Mouse (Mus musculus) embryonic fibroblast, embryonic 13.5 days (primary cell): Measurements from ENCODE around the gene Srl. TPM values are rescaled to one million over a fixed set of nuclear protein-coding genes. Genes with fewer than 3 reads are reported as not detected.

ENCODE experiments used
- H3K27ac ChIP-seq: 2 replicates; pipeline ENCODE4 v1.5.1; 2012; ENCODE audit warnings: low read length, control low read depth, inconsistent platforms; ENCODE audit not compliant: insufficient read depth
- H3K4me1 ChIP-seq: 2 replicates; pipeline ENCODE4 v1.6.1; 2011; ENCODE audit warnings: low read length; ENCODE audit not compliant: control insufficient read depth, insufficient read depth
- H3K4me3 ChIP-seq: 2 replicates; pipeline ENCODE4 v1.5.1; 2011; ENCODE audit warnings: mild to moderate bottlenecking, control low read depth, low read length; ENCODE audit not compliant: insufficient read depth
- CTCF ChIP-seq: IDR thresholded peaks from 2 replicates; pipeline ENCODE4 v1.5.1; 2011; ENCODE audit warnings: mild to moderate bottlenecking, control low read depth, low read length, moderate library complexity, borderline replicate concordance; ENCODE audit not compliant: insufficient read depth
- POLR2A ChIP-seq: IDR thresholded peaks from 2 replicates; pipeline ENCODE4 v1.6.1; 2011; ENCODE audit warnings: low read depth, mild to moderate bottlenecking, control low read depth, low read length, moderate library complexity
- polyA plus RNA-seq: library from polyadenylated mRNA; stranded (reverse); fragments of >200 nt; gene quantifications from 2 replicates; pipeline ENCODE4 v1.2.4, GENCODE M21; 2011; ENCODE audit warnings: low read depth; ENCODE audit not compliant: missing spikeins, insufficient read length

The Srl gene
- polyA plus RNA-seq, 1 experiment, result 3.9 TPM

DNA sequence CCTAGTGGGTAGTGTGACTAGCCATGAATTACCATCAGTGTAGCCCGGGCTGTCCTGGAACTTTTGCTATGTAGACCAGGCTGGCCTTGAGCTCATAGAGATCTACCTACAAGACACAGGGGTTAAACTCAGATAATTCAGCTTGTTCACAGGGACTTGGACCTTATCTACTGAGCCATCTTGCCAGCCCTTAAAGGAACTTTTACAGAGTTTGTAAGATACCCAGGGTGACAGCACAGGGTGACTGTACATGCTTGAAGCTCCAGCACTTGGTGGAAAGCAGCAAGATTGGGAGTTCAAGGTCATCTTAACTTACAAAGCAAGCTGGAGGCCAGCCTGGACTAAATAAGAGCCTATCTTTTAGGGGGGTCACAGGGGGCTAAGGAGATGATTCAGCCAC, 13.9 kb upstream of the Srl start:
- TF ChIP-seq POLR2A (no peak), CTCF (no peak)
- Histone ChIP-seq H3K4me1 (peaks cover 11% of the 10 kb centered on the region), H3K4me3 (no peak overlapping the region), H3K27ac (no peak overlapping the region)

GRCm38 (mm10) chr16:4552829-4553550, 11.4 kb upstream of the Srl start:
- no peak overlapping the region for H3K4me3 ChIP-seq
- peaks cover 11% of the 10 kb centered on the region for H3K4me1 ChIP-seq
- TF ChIP-seq CTCF (no peak), POLR2A (no peak)
- peak overlapping the region; percentile 38 for H3K27ac ChIP-seq

GRCm38 (mm10) chr16:4551885-4552284, 10.3 kb upstream of the Srl start:
- no peak overlapping the region for H3K27ac ChIP-seq
- H3K4me3 ChIP-seq, result no peak overlapping the region
- H3K4me1 ChIP-seq, result peaks cover 11% of the 10 kb centered on the region
- TF ChIP-seq POLR2A, result no peak
- TF ChIP-seq CTCF, result no peak

GRCm38 (mm10) chr16:4551056-4551455, 9.4 kb upstream of the Srl start:
- Histone ChIP-seq H3K27ac (no peak overlapping the region), H3K4me1 (peaks cover 11% of the 10 kb centered on the region), H3K4me3 (no peak overlapping the region)
- peak; percentile 100 for TF ChIP-seq CTCF
- no peak for TF ChIP-seq POLR2A

DNA sequence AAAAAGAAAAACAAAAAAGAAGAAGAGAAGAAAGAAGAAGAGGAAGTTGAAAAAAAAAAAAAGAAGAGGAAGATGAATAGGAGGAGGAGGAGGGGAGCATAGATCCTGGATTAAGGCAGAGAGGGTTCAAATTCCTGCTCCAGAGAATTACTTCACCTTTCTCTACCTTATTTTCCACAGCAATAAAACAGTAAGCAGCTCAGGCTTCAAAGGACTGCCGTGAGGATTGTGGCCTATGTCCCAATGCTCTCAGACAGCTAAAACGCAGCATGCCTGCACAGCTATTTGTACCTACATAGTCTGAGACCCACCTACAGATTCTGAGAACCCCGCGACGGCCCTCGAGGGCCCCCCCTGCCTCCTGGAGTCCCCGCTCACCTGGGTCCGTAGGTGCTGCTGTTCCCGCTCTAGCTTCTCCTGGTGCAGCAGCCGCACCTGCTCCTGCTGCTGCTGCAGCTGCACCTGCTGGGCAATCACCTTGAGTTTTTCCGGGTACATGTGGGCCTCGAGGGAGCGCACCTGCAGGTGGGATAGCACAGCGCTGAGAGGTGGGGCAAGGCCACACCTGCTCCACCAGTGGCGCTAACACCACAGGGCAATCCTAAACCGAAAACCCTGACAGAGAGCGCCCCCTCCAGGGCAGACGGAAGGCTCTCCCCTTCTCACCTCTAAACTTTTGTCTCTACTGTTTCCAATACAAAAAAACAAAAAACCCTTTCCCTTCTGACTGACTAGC, 7.5 kb upstream of the Srl start:
- H3K4me1 ChIP-seq, result peaks cover 11% of the 10 kb centered on the region
- no peak for TF ChIP-seq POLR2A
- TF ChIP-seq CTCF, result no peak

GRCm38 (mm10) chr16:4547611-4548010, 6.0 kb upstream of the Srl start:
- TF ChIP-seq POLR2A (no peak), CTCF (no peak)

More for the DNA sequence above, 7.5 kb upstream of the Srl start:
- H3K4me3 ChIP-seq, result no peak overlapping the region
- H3K27ac ChIP-seq, result no peak overlapping the region

DNA sequence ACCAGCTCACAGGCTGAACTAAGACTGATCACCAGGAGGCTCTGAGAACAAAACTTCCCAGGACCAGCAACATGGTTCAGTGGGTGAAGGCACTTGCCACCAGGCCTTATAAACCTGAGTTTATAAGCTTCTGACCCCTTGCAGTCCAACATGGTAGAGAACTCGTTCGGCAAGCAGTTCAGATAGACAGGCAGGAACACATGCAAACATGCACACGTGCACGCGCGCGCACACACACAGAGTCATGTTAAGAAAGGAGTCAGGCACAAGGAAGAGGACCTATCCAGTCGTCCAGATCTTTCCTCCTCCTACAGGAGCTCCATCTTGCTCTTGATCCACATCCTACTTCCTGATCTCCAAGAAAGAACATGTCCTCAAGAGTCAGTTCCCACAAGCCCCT, 5.2 kb upstream of the Srl start:
- Histone ChIP-seq H3K4me3 (no peak overlapping the region), H3K4me1 (peaks cover 4% of the 10 kb centered on the region; the same call in 1 of the 2 replicates), H3K27ac (no peak overlapping the region)
- no peak for TF ChIP-seq CTCF
- TF ChIP-seq POLR2A, result no peak

More at GRCm38 (mm10) chr16:4547611-4548010, 6.0 kb upstream of the Srl start:
- Histone ChIP-seq H3K4me3 (no peak overlapping the region), H3K27ac (no peak overlapping the region), H3K4me1 (peaks cover 6% of the 10 kb centered on the region)

- TF ChIP-seq CTCF (no peak), POLR2A (no peak)
These were observed 3.2 kb upstream of the Srl start for GRCm38 (mm10) chr16:4544845-4545244.

DNA sequence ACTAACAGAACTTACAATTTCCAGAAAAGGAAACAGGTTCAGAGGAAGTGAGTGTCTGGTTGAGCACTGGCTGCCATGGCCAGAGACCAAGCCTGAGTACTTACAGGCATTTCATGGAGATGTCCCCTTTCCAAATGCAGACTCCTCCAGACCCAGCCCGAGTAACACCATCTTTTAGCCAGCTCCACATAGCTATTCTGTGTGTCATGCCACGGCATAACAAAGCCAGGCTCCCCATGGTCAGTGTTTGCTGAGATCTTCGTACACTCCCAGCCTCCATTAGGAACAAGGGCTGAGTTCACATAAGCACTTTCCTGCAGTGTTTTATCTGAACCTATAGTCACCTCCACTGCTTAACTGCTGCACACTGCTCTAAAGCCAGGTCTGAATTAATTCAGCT, 1.6 kb upstream of the Srl start:
- H3K4me1 ChIP-seq, result peaks cover 4% of the 10 kb centered on the region; the same call in 1 of the 2 replicates
- peak overlapping the region; percentile 38 for H3K27ac ChIP-seq
- TF ChIP-seq CTCF, result no peak
- TF ChIP-seq POLR2A, result no peak
- no peak overlapping the region for H3K4me3 ChIP-seq

More at GRCm38 (mm10) chr16:4544845-4545244, 3.2 kb upstream of the Srl start:
- H3K4me1 ChIP-seq, result peaks cover 4% of the 10 kb centered on the region; the same call in 1 of the 2 replicates
- no peak overlapping the region for H3K27ac ChIP-seq
- H3K4me3 ChIP-seq, result no peak overlapping the region
